Mouse (Mus musculus) CH12.LX (cell line): Measurements from ENCODE around the gene Mmp14.

Source experiments
- CTCF ChIP-seq, 2 experiments: IDR thresholded peaks in 1 of 2; conservative IDR thresholded peaks in 1 of 2; 2 replicates each; pipeline ENCODE4 v1.5.1; 2011 to 2012; ENCODE audit warnings: low read depth in 2 of 2, low read length in 2 of 2, improper control_type of control experiment in 1 of 2, inconsistent platforms in 1 of 2, mild to moderate bottlenecking in 1 of 2, moderate library complexity in 1 of 2
- ELF1 ChIP-seq: IDR thresholded peaks from 2 replicates; pipeline ENCODE4 v1.6.1; 2014; ENCODE audit warnings: low read depth, mild to moderate bottlenecking, inconsistent platforms, low read length, improper control_type of control experiment
- NRF1 ChIP-seq: IDR thresholded peaks from 2 replicates; pipeline ENCODE4 v1.6.1; 2014; ENCODE audit warnings: low read depth, mild to moderate bottlenecking, inconsistent platforms, low read length, improper control_type of control experiment, moderate library complexity
- POLR2A ChIP-seq: IDR thresholded peaks from 2 replicates; pipeline ENCODE4 v1.6.1; 2011; ENCODE audit warnings: low read depth, mild to moderate bottlenecking, improper control_type of control experiment, low read length
- POLR2AphosphoS2 ChIP-seq: IDR thresholded peaks from 2 replicates; pipeline ENCODE4 v1.6.1; 2011; ENCODE audit warnings: low read depth, low read length, improper control_type of control experiment
- RCOR1 ChIP-seq: conservative IDR thresholded peaks from 2 replicates; pipeline ENCODE4 v1.6.1; 2012; ENCODE audit warnings: low read depth, mild to moderate bottlenecking, inconsistent platforms, low read length, improper control_type of control experiment
- SIN3A ChIP-seq: IDR thresholded peaks from 2 replicates; pipeline ENCODE4 v1.6.1; 2012; ENCODE audit warnings: low read length, improper control_type of control experiment, inconsistent platforms
- TCF12 ChIP-seq: IDR thresholded peaks from 2 replicates; pipeline ENCODE4 v1.6.1; 2014; ENCODE audit warnings: low read depth, mild to moderate bottlenecking, inconsistent platforms, low read length, improper control_type of control experiment
- USF2 ChIP-seq: conservative IDR thresholded peaks from 2 replicates; pipeline ENCODE4 v1.6.1; 2011; ENCODE audit warnings: low read depth, low read length, improper control_type of control experiment
- ZC3H11A ChIP-seq: IDR thresholded peaks from 2 replicates; pipeline ENCODE4 v1.6.1; 2012; ENCODE audit warnings: low read depth, mild to moderate bottlenecking, inconsistent platforms, low read length, improper control_type of control experiment

GRCm38 (mm10) chr14:54494234-54494633, 62.8 kb downstream of the Mmp14 start:
- 0 out of 2 replicates have a peak, but pooled peaks have one; percentile 26 for TF ChIP-seq POLR2A
- no peak for TF ChIP-seq POLR2AphosphoS2
- peak; percentile 11 for TF ChIP-seq USF2
- peak; percentile 93 to 99 for TF ChIP-seq CTCF (conservative IDR thresholded peaks at IDR 0.05 in 1 of 2, IDR thresholded peaks at IDR 0.05 in 1 of 2; ENCODE audit: low read depth in 2 of 2, low read length in 2 of 2)
- no peak for TF ChIP-seq NRF1
- TF ChIP-seq ELF1 = peak; percentile 65
- TF ChIP-seq SIN3A = no peak
- peak; percentile 44; the same call in 1 of the 2 replicates for TF ChIP-seq TCF12
- TF ChIP-seq ZC3H11A = 0 out of 2 replicates have a peak, but pooled peaks have one; percentile 7
- TF ChIP-seq RCOR1 = no peak
